Mouse (Mus musculus): ENCODE data around the gene Elmo2. TPM values are rescaled to one million over a fixed set of nuclear protein-coding genes. Genes with fewer than 3 reads are reported as not detected.

The Elmo2 gene
- 57.5 and 66.3 TPM in 2 replicates for polyA plus RNA-seq (2011; ENCODE audit: insufficient read length, low read depth, missing spikeins)

- Histone ChIP-seq H3K27ac (ENCODE audit: insufficient read depth, low read length) (peak within 1 kb of the TSS; percentile 67), H3K4me1 (ENCODE audit: control insufficient read depth, insufficient read depth, low read length) (peaks cover 6% of the 10 kb centered on the region), H3K4me3 (ENCODE audit: insufficient read depth, low read length) (peak within 1 kb of the TSS; percentile 84)
- TF ChIP-seq POLR2A (IDR thresholded peaks at IDR 0.05; ENCODE audit: low read depth, low read length): peak; percentile 78
- TF ChIP-seq CTCF (IDR thresholded peaks at IDR 0.05; ENCODE audit: borderline replicate concordance, insufficient read depth, low read length): no peak
Measured at GRCm38 (mm10) chr2:165326304-165327190, at the start of gene Elmo2. Elmo2 (minus strand) TSS chr2:165326479.

- no peak overlapping the region for H3K27ac ChIP-seq (ENCODE audit: insufficient read depth, low read length)
- TF ChIP-seq CTCF (IDR thresholded peaks at IDR 0.05; ENCODE audit: borderline replicate concordance, insufficient read depth, low read length): no peak
- TF ChIP-seq POLR2A (IDR thresholded peaks at IDR 0.05; ENCODE audit: low read depth, low read length): no peak
- no peak overlapping the region for H3K4me3 ChIP-seq (ENCODE audit: insufficient read depth, low read length)
- H3K4me1 ChIP-seq (ENCODE audit: control insufficient read depth, insufficient read depth, low read length): no peaks in the 10 kb centered on the region
Measured at GRCm38 (mm10) chr2:165376001-165376400, 49.7 kb upstream of the Elmo2 start.

GRCm38 (mm10) chr2:165375478-165375877 is 49.2 kb upstream of the Elmo2 start:
- H3K27ac ChIP-seq (ENCODE audit: insufficient read depth, low read length): no peak overlapping the region
- H3K4me1 ChIP-seq (ENCODE audit: control insufficient read depth, insufficient read depth, low read length): no peaks in the 10 kb centered on the region
- TF ChIP-seq CTCF (IDR thresholded peaks at IDR 0.05; ENCODE audit: borderline replicate concordance, insufficient read depth, low read length) (no peak), POLR2A (IDR thresholded peaks at IDR 0.05; ENCODE audit: low read depth, low read length) (no peak)
- H3K4me3 ChIP-seq (ENCODE audit: insufficient read depth, low read length): no peak overlapping the region

- TF ChIP-seq CTCF (IDR thresholded peaks at IDR 0.05; ENCODE audit: borderline replicate concordance, insufficient read depth, low read length) (no peak), POLR2A (IDR thresholded peaks at IDR 0.05; ENCODE audit: low read depth, low read length) (no peak)
- H3K4me1 ChIP-seq (ENCODE audit: control insufficient read depth, insufficient read depth, low read length): no peaks in the 10 kb centered on the region
- no peak overlapping the region for H3K27ac ChIP-seq (ENCODE audit: insufficient read depth, low read length)
- H3K4me3 ChIP-seq (ENCODE audit: insufficient read depth, low read length): no peak overlapping the region
Measured at GRCm38 (mm10) chr2:165371066-165371465, 44.8 kb upstream of the Elmo2 start.

- H3K4me3 ChIP-seq (ENCODE audit: insufficient read depth, low read length): no peak overlapping the region
- H3K27ac ChIP-seq (ENCODE audit: insufficient read depth, low read length): no peak overlapping the region
- TF ChIP-seq CTCF (IDR thresholded peaks at IDR 0.05; ENCODE audit: borderline replicate concordance, insufficient read depth, low read length) (no peak), POLR2A (IDR thresholded peaks at IDR 0.05; ENCODE audit: low read depth, low read length) (no peak)
Measured at GRCm38 (mm10) chr2:165370348-165370747, 44.1 kb upstream of the Elmo2 start.

GRCm38 (mm10) chr2:165368496-165368895 is 42.2 kb upstream of the Elmo2 start, which contains the start of gene Zfp663:
Zfp663 (minus strand) TSS chr2:165368729.
- Histone ChIP-seq H3K4me3 (ENCODE audit: insufficient read depth, low read length) (no peak within 1 kb of the TSS), H3K4me1 (ENCODE audit: control insufficient read depth, insufficient read depth, low read length) (no peaks in the 10 kb centered on the region), H3K27ac (ENCODE audit: insufficient read depth, low read length) (no peak within 1 kb of the TSS)
- TF ChIP-seq CTCF (IDR thresholded peaks at IDR 0.05; ENCODE audit: borderline replicate concordance, insufficient read depth, low read length): no peak
- no peak for TF ChIP-seq POLR2A (IDR thresholded peaks at IDR 0.05; ENCODE audit: low read depth, low read length)

More at GRCm38 (mm10) chr2:165370348-165370747, 44.1 kb upstream of the Elmo2 start:
- no peaks in the 10 kb centered on the region for H3K4me1 ChIP-seq (ENCODE audit: control insufficient read depth, insufficient read depth, low read length)

GRCm38 (mm10) chr2:165367868-165368439 is 41.7 kb upstream of the Elmo2 start:
- Histone ChIP-seq H3K27ac (ENCODE audit: insufficient read depth, low read length) (no peak overlapping the region), H3K4me1 (ENCODE audit: control insufficient read depth, insufficient read depth, low read length) (no peaks in the 10 kb centered on the region), H3K4me3 (ENCODE audit: insufficient read depth, low read length) (no peak overlapping the region)
- TF ChIP-seq CTCF (IDR thresholded peaks at IDR 0.05; ENCODE audit: borderline replicate concordance, insufficient read depth, low read length) (no peak), POLR2A (IDR thresholded peaks at IDR 0.05; ENCODE audit: low read depth, low read length) (no peak)

- no peak overlapping the region for H3K27ac ChIP-seq (ENCODE audit: insufficient read depth, low read length)
Measured at GRCm38 (mm10) chr2:165367047-165367520, 40.8 kb upstream of the Elmo2 start.

GRCm38 (mm10) chr2:165364334-165365091 is 38.2 kb upstream of the Elmo2 start:
- Histone ChIP-seq H3K4me1 (ENCODE audit: control insufficient read depth, insufficient read depth, low read length) (no peaks in the 10 kb centered on the region), H3K27ac (ENCODE audit: insufficient read depth, low read length) (no peak overlapping the region), H3K4me3 (ENCODE audit: insufficient read depth, low read length) (no peak overlapping the region)
- TF ChIP-seq CTCF (IDR thresholded peaks at IDR 0.05; ENCODE audit: borderline replicate concordance, insufficient read depth, low read length): peak; percentile 81
- TF ChIP-seq POLR2A (IDR thresholded peaks at IDR 0.05; ENCODE audit: low read depth, low read length): no peak

More at GRCm38 (mm10) chr2:165367047-165367520, 40.8 kb upstream of the Elmo2 start:
- no peaks in the 10 kb centered on the region for H3K4me1 ChIP-seq (ENCODE audit: control insufficient read depth, insufficient read depth, low read length)
- TF ChIP-seq CTCF (IDR thresholded peaks at IDR 0.05; ENCODE audit: borderline replicate concordance, insufficient read depth, low read length) (no peak), POLR2A (IDR thresholded peaks at IDR 0.05; ENCODE audit: low read depth, low read length) (no peak)
- H3K4me3 ChIP-seq (ENCODE audit: insufficient read depth, low read length): no peak overlapping the region

All from embryonic fibroblast, embryonic 13.5 days (primary cell).